Mouse (Mus musculus) right cerebral cortex, postnatal 4 days (tissue): Measurements from ENCODE around the gene Abhd2.

Experiments
- DNase-seq: peaks from one replicate; pipeline ENCODE4 v3.0.0-alpha.2; 2022

Gene Abhd2

DNA sequence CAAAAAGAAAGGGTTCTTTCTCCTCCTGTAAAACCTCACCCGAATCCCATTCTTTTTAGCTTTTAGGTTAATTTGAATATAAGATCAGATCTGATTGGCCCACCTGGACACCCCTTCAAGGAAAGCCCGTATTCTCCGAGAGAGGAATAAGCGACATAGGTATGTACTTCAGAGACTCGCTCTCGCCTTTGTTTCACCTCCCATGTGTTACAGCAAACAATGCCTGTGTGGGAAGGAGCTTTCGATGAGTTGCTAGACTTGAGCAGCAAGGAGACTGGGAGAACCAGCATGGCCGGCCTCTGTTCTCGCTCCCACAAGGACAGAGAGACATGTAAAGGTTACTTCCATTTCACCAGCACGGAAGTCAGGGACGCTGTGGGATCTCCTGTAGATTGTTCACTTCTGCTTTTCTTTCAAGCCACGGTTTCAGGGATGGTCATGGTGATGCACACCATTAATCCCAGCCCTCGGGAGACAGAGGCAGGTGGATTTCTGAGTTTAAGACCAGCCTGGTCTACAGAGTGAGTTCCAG, 21.5 kb downstream of the Abhd2 start:
- DNase-seq: no peak

DNA sequence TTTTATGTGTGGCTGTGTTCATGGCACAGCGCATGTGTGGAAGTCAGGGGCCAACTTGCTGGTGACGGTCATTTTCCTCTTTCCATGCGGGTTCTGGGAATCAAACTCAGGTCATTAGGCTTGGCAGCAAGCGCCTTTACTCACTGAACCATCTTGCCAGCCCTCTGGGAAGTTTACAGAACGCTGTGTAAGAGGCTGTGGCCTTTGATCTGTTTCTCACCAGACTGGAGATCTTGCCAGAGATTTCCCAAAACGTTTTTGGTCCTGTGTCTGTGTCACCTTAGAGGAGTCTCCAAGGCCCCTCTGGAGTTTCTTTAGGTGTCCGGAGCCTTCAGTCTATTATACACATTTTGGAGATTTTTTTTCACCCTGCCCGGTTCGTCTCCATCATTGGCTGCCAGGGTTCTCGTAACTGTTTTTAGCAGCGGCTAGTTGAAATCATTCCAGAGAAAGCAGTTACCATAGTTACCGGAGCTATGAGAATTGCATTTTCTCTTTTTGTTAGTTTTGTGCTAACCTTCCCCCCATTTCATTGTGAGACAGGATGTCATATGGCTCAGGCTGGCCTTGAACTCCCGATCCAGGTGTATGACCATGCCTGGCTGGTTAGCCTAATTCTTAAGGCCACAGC, 22.3 kb downstream of the Abhd2 start:
- DNase-seq: no peak

DNA sequence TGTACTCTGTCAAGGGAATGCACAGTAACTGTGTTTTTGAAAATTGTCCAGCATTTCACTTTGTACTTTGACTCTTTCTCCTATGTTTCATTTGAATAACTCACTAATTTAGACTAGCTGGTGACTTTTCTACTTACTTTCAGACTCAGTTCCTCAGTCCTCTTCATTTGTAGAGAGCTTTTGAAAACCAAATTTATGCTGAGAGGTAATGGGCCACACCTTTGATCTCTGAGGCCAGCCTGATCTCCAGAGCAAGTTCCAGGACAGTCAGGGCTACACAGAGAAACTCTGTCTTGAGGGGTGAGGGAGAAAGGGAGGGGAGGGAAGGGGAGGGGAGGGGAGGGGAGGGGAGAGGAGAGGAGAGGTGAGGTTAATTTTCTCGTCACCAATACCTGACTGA, 25.7 kb downstream of the Abhd2 start:
- DNase-seq: no peak

DNA sequence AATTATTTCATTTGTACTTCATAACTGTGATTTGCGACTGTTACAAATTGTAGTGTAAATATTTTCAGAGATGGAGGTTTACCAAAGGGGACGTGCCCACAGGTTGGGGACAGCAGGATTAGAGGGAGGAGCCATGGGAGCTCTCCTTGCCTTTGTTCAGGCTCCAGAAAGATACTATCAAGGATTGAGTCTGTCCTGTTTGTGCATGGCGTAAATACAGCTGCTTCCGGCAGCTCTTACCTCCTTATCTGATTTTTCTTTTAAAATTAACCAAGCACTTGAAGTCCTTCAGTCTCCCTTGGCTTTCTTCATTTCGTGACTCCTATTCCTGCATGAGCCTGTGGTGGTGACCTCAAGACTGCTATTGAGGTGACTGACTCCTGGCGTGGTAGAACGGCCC, 26.5 kb downstream of the Abhd2 start:
- DNase-seq: no peak

DNA sequence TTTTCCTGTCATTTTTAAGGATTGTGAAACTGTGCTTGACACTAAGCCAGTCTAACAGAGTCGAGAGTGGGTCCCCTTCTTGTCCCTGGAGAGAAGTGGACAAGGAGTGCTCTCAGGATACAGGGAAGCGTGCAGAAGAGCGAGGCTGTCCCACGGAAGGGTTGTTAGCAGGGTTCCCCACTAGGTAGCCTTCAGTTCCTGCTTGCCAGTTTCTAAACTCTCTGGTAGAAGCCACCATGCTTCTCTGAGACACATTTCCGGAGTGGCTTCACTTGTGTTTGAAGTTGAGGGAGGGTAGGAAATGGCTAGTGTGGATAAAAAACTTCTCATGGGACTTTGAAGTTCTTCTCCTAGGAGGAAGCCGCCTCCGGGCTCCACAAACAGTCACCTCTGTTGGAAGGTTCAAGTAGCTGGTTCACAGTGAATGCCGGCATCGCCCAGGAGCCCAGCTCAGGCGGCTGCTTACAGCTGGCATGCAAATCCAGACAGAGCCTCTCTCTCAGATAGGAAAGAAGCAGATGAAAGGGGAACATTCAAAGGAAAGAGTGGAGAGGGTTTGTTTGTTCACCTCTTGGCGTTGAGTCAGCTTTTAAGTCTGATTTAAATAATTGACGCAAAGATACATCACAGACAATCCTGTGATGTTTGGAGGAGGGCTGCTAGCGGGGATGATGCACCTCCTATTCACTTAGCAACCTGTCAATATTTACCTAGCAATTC, 27.6 kb downstream of the Abhd2 start:
- DNase-seq: no peak

DNA sequence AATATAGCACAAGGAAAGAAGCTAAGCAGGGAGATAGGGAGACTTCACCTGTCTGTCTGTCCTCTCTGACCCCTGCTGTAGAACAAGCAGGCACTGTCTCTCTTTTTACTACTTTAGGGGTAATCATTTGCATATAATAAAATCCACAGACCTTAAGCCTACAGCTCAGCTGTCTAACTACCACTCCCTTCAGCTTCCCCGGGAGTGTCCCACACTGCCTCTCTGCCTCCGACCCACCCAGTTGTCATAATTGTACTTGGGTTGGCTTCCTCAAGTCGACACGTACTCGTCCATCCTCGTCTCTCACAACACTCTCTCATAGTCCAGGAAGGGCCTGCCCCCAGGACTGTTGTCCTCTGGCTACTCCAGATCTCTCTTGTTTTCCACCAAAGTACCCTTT, 29.1 kb downstream of the Abhd2 start:
- no peak for DNase-seq

DNA sequence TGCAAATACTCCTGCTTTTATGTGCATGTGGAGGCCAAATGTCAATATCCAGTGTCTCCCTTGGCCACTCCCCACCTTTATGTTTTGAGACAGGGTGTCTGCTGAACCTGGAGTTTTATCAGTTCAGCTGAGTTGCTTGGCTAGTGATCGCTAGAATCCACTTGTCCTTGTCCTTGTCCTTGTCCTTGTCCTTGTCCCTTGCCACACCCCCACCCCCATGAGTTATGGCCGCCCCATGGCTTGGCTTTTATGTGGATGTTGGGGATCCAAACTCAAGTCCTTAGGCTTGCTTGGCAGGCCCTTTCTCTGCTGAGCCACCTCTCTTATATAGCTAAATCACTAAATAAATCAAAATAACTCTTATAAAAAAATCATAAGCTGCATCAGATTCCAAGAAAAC, 29.6 kb downstream of the Abhd2 start:
- no peak for DNase-seq

DNA sequence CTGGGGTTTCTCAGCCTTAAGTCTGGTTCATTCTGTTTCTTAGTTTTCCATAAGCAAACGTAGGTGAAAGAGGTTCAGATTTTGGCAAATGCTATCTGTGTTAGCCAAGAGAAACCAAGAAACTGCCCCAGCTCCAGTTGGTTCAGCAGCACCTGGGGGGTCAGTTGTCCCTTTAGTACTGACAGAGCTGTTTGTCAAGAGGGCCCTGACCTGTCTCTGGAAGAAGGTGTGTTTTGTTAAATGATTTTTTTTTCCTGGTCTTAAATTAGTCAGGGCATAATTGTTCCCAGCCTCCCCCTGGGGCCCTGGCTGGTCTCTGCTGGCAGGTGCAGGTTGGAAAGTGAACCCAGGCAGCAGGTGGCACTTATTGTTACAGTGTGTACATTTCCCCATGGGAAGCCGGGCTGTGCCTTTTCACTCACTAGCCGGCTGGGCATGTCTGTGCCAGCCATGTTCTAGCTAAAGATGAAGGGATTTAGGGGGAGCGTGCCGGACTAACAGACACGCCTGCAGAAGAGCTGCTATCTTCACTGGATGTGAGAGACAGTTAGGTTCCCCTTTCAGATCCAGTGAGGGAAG, 30.3 kb downstream of the Abhd2 start:
- no peak for DNase-seq

DNA sequence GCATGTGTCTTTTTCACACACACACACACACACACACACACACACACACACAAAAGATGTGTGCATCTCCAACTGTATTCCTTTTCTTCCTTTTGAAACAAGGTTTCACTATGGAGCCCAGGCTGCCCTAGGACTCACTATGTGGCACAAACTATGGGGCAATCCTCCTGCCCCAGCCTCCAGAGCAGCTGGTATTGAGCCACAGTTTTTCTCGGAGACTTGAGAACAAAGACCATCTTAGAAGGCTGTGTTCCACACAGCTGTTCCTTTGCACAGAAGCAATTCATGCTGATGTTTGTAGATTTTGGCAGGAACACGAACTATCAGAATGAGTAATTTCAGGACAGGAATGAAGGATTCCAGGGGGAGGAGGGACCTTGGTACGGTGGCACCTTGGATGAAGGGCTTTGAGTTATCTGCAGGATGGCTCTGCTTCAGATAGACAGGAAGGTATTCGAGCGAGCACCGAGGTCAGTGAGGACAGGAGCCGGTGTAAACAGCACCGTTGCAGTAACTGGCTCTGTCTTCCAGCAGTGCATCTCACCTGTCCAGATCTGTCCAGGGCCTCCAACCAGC, 35.5 kb downstream of the Abhd2 start:
- no peak for DNase-seq

DNA sequence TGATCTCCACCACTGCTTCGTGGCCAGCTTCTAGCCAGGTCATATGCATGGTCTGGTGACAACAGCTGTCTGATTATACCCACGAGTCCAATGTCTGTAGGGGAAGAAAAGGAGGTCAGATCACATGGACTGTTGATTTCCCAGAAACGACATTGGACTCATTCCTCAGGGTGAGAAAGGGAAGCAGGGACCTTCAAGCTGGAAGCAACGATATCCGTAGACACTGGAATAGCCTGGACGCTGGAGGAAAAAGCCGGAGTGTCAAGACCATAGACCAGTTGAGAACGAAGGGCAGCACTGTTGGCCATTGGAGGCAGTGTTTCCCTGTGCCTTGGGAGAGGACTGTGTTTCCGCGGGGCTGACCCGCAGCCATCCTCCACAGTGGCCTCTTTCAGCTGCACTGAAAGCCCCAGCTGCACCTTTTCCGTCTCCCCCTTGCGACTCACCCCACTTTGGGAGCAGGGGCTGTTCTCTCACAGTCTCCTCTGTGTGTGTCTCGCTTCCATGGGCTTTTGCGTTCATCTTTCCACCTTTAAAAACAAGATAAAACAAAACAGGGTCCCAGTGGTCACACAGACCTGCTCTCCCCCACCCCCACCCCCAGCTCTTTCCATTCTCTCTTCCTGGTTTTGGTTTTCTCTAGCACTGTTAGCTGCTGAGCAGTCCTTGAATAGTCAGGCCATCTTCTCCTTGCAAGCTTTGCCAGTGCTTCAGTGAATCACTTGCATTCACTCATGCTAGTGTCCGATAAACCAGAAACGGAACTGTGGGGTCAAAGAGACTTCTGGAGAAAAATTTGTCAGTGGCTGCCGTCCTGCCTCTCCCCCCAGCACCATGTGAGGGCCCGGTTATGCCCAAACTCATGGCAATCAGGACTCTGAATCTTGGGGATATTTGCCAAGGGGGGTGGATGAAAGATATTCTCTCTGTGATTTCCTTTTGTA, 36.5 kb downstream of the Abhd2 start:
- no peak for DNase-seq

DNA sequence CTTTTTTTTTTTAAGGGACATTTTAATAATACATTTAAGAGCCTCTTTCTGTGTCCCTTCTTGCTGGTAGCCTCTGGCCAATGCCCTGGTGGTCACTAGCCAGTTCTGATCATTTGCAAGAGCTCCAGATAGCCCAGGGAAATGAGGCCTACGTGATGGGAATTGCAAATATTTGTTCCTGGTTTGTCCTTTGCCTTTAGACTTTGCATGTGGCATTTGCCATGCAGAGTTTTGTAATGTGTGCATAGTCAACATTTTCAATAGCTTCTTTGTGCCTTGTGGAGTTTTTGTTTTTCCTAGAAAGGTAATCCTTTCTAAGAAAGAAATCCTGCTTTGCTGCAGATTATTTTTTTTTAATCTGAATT, 37.2 kb downstream of the Abhd2 start:
- no peak for DNase-seq

DNA sequence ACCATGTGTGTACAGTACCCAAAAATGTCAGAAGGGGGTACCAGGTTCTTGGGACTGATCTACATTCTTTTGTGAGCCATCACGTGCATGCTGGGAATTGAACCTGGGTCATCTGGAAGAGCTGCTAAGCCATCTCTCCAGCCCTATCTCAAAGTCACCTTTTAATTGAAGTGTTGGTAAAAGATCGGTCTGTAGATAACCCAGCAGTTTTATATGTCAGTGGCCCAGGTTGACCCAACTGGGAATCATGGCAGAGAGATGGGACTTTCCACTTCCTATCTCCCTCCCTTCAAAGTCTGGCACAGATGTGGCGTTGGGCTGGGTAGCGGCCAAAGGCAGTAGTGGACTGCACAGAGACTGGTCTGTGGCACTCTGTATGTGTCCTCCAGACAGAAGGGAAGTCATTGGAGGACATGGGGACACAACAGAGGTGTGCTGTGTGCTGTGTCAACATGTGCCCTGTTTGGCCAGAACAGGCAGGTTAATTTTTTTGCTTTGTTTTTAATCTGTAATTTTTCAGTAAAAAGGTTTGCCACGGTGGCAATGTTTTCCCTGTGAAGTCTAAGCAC, 38.5 kb downstream of the Abhd2 start:
- DNase-seq: no peak

DNA sequence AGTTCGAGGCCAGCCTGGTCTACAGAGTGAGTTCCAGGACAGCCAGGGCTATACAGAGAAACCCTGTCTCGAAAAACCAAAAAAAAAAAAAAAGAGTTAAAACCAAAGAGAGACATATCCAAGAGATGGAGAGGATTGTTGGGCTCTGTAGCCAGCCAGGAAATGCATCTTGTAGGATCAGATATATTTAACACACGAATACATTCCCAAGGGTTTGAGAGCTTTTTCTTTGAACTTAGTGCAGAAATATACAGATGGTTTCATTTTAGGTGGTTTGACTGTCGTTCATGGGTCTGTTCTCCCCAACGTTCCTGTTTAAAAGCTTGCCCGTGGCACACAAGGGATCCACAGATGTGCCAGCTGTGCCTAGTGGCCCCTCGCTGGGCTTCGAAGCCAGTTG, 39.2 kb downstream of the Abhd2 start:
- no peak for DNase-seq

DNA sequence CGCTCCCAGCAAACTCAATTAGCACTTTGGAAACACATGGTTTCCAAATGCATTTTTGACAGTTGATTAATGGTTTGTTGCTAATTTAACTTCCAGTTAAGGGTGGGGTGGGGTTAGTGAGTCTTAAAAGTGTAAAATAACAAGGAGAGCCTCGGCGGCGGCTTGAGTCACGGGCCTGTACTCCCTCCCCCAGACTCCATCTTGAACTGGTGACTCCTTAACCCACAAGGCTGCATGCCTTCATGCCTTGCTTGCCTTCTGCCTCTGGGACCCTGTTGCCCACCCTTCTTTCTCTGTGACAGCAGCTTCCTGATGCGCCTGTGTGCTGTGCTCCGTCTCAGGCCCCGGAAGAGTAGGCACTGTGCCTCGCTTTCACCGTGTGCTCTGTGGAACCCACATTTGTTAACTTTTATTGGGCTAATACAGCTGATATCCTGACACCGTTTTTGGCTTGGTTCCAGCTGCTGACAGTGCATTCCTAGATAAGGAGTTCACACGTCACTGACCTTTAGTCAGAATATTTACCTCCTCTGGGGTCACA, 40.6 kb downstream of the Abhd2 start:
- DNase-seq: no peak

DNA sequence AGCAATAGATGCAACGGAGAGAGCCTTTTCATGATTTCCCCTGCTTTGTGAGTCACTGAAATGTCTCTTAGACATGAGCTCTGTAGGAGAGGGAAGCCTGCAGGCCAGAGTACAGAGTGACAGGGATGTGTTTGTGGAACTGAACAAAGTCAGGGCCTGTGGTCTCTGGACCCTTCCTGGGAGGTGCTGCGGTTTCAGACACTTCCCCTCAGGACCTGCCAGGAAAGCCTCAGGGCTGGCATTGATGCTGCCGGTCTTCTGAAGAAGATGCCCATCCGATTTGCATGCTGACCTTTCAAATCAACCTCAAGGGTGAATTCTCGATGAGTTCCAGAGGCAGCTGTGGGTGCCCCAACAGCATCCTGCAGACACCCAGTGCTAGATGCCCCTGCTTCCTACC, 41.5 kb downstream of the Abhd2 start:
- DNase-seq: no peak

DNA sequence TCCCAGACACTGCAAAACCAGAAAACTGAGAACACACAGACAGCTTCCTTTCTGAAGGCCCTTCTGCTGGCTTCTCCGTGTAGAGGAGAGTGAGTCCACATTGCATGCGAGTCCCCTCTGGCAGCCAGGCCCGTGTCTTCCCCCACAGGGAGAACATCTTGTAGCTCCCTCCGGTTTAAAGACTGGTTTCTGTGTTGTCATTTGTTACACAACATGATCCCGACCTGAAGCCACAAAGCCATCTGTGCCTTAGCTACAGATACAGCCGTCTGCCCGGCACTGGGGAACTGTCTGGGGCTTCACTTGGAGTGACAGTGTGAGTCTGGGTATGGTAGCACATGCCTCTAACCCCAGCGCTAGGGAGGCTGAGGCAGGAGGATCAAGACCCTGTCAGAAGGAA, 42.1 kb downstream of the Abhd2 start:
- no peak for DNase-seq

DNA sequence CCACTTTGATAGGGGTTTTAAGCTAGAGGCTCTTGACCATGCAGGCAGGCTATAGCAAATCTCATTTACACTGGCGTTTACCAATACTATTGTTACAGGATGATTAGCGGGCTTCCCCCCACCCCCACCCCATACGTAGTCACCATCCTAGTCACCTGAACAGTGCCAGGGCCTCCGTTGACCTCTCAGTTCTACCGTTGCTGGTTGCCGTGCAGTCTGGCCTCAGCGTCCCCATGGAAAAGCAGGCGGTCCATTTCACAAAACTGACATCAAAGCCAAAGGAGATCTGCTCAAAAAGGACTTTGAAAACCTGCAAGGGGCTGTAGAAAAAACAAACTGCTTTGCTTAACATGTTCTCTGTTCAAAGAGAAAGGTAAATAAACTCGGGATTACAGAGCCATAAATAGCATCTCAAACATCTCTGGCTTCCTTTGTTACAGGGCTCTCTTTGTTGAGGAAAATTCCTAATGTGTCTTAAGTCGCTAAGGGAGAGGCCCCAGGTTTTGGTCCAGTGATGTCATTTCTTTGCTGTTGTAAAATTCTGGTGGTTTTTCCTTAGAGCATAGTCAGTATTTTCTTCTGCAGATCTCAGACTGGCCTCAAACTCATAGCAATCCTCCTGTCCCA, 43.2 kb downstream of the Abhd2 start:
- DNase-seq: no peak

DNA sequence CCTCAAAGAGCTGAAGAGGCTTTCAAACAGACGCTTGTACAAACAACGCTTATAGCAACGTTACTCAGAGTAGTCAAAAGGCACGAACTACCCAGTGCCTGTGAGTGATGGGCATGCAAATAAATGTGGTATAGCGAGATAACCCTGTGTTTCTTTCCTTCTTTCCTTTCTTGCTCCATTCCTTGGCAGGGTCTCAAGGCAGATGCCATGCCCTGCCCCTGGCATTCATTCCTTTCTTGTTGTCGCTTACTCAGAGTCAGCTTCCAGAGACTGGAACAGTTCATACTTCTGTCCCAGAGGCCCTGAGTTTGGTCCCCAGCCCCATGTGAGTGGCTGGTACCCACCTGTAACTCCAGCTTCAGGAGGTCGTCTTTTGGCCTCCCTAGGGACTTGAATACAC, 44.6 kb downstream of the Abhd2 start:
- DNase-seq: no peak

DNA sequence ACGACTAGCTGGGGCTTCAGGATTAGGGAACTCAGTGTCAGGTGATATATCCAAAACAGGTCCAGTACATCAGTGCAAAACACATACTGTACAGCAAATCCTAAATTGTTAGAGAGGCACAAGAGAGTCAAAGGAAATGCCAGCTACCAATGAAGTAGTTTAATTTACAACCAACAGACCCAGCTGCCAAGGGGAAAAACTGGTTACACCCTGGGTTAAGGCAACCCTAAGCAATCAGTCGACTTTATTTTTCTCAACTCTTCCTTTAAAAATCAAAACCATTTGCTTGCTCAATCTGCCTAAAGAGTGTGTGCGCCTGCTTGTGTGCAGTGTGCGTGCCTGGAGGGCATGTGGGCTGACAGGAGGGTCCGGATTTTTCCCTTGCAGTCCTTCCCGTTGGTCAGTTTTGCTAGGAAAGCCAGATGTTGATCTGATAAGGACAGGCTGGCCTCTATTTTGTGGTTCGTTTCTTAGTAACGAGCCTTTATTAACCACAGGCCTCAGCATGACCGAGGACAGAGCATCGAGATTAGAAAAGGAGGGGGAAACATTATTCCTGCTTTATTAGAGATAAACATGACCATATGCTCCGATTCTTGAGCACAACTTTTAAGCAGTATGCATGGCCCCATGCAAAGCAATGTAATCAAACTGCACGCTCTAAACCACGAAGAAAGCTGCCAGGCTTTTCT, 45.3 kb downstream of the Abhd2 start:
- no peak for DNase-seq

DNA sequence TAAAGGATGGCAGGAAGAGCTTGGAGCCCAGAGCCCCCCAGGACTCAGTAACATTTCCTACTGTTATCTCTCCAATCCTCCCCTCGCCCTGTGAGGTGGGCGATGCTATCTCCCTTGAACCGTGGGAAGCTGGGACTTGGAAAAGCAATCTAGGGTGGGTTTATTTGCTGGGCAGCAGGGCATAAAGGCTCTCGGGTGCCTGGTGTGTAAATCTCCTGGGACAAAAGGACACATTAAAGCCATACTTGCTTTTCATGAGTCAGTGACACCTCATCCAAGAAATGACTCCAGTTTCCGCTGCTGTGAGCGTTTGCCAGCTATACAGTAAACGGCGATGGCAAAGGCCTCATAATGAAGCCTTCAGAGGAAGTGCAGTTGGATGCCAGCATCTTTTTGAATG, 50.9 kb downstream of the Abhd2 start:
- no peak for DNase-seq

DNA sequence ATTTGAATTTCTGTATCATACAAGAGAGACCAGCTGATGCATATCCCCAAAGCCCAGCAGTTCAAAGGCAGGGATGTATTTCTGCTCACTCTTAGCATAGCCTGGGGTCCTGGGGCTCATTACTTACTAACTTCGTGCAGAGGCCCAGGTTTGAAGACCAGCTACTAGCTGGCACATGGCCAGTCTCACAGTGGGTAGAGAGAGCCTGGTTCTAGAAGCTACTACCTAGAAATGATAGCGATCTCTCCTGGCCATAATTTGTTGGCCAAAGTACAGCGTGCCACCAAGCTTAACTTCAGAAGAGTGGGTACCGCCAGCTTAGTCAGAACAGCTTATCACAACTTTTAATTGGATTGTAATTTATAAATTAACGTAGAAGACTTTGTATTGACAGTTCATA, 55.8 kb downstream of the Abhd2 start:
- no peak for DNase-seq
